Mouse (Mus musculus): ENCODE data around the gene Ntrk3. TPM values are rescaled to one million over a fixed set of nuclear protein-coding genes. Genes with fewer than 3 reads are reported as not detected.
A peak's percentile ranks its signal among the peaks of the same experiment; 100 is the strongest.

Gene Ntrk3
- polyA plus RNA-seq, 1 experiment from 2014 or later = 21.1 TPM

GRCm38 (mm10) chr7:78753752-78754457 lies 16.1 kb upstream of the Ntrk3 start:
- Histone ChIP-seq H3K27me3 (0 out of 2 replicates have a peak, but pooled peaks cover 5% of the 10 kb centered on the region), H3K9me3 (no peaks in the 10 kb centered on the region), H3K36me3 (no peaks in the 10 kb centered on the region), H3K27ac (no peak overlapping the region), H3K9ac (no peak overlapping the region), H3K4me3 (no peak overlapping the region), H3K4me1 (replicated peaks) (0 out of 2 replicates have a peak, but pooled peaks cover 2% of the 10 kb centered on the region), H3K4me2 (no peak overlapping the region)
- no peak for ATAC-seq (ENCODE audit: low FRiP score)
- WGBS = 82% methylated on average over 7 of the region's 7 CpGs

- no peak for ATAC-seq (ENCODE audit: low FRiP score)
- H3K9ac ChIP-seq = no peak overlapping the region
- H3K9me3 ChIP-seq = no peaks in the 10 kb centered on the region
- 0 out of 2 replicates have a peak, but pooled peaks cover 2% of the 10 kb centered on the region for H3K4me1 ChIP-seq (replicated peaks)
- WGBS = 87% methylated on average over 4 of the region's 4 CpGs
- H3K36me3 ChIP-seq = no peaks in the 10 kb centered on the region
- H3K4me3 ChIP-seq = no peak overlapping the region
- H3K27ac ChIP-seq = no peak overlapping the region
- 0 out of 2 replicates have a peak, but pooled peaks cover 5% of the 10 kb centered on the region for H3K27me3 ChIP-seq
- no peak overlapping the region for H3K4me2 ChIP-seq
Observed at GRCm38 (mm10) chr7:78752961-78753360, 15.1 kb upstream of the Ntrk3 start.

GRCm38 (mm10) chr7:78743731-78744385 lies 6.0 kb upstream of the Ntrk3 start:
- H3K4me3 ChIP-seq = no peak overlapping the region
- no peak overlapping the region for H3K9ac ChIP-seq
- H3K9me3 ChIP-seq = no peaks in the 10 kb centered on the region
- no peak overlapping the region for H3K4me2 ChIP-seq
- 63% methylated on average over 5 of the region's 5 CpGs for WGBS
- H3K27me3 ChIP-seq = no peaks in the 10 kb centered on the region
- no peaks in the 10 kb centered on the region for H3K4me1 ChIP-seq (replicated peaks)
- ATAC-seq (ENCODE audit: low FRiP score) = peak; percentile 39; the same call in 1 of the 2 replicates
- H3K36me3 ChIP-seq = no peaks in the 10 kb centered on the region
- no peak overlapping the region; the same call in 1 of the 2 replicates for H3K27ac ChIP-seq

GRCm38 (mm10) chr7:78739351-78740000 lies 1.7 kb upstream of the Ntrk3 start:
- 87% methylated on average over 8 of the region's 8 CpGs for WGBS
- Histone ChIP-seq H3K4me2 (no peak overlapping the region), H3K4me1 (replicated peaks) (no peaks in the 10 kb centered on the region), H3K9me3 (no peaks in the 10 kb centered on the region), H3K9ac (no peak overlapping the region), H3K27ac (no peak overlapping the region), H3K36me3 (no peaks in the 10 kb centered on the region), H3K27me3 (no peaks in the 10 kb centered on the region), H3K4me3 (no peak overlapping the region)
- no peak for ATAC-seq (ENCODE audit: low FRiP score)

GRCm38 (mm10) chr7:78737196-78737595 lies 616 bp downstream of the Ntrk3 start:
- no peak overlapping the region for H3K4me2 ChIP-seq
- H3K4me3 ChIP-seq = no peak overlapping the region
- H3K4me1 ChIP-seq (replicated peaks) = no peaks in the 10 kb centered on the region
- ATAC-seq (ENCODE audit: low FRiP score) = no peak
- no peak overlapping the region for H3K9ac ChIP-seq
- H3K27me3 ChIP-seq = no peaks in the 10 kb centered on the region
- no peak overlapping the region for H3K27ac ChIP-seq
- H3K9me3 ChIP-seq = no peaks in the 10 kb centered on the region
- 91% methylated on average over 6 of the region's 6 CpGs for WGBS
- no peaks in the 10 kb centered on the region for H3K36me3 ChIP-seq

GRCm38 (mm10) chr7:78731391-78731790 lies 6.4 kb downstream of the Ntrk3 start:
- Histone ChIP-seq H3K9ac (no peak overlapping the region), H3K27me3 (no peaks in the 10 kb centered on the region), H3K4me2 (no peak overlapping the region), H3K36me3 (no peaks in the 10 kb centered on the region), H3K4me3 (no peak overlapping the region), H3K4me1 (replicated peaks) (no peaks in the 10 kb centered on the region), H3K27ac (no peak overlapping the region), H3K9me3 (no peaks in the 10 kb centered on the region)
- WGBS = 81% methylated on average over 8 of the region's 8 CpGs
- no peak for ATAC-seq (ENCODE audit: low FRiP score)

GRCm38 (mm10) chr7:78724591-78724990 lies 13.2 kb downstream of the Ntrk3 start:
- no peak overlapping the region for H3K4me2 ChIP-seq
- H3K9me3 ChIP-seq = no peaks in the 10 kb centered on the region
- H3K36me3 ChIP-seq = no peaks in the 10 kb centered on the region
- H3K27ac ChIP-seq = no peak overlapping the region
- no peak overlapping the region for H3K4me3 ChIP-seq
- WGBS = 60% methylated on average over 4 of the region's 4 CpGs
- 0 out of 2 replicates have a peak, but pooled peaks cover 5% of the 10 kb centered on the region for H3K4me1 ChIP-seq (replicated peaks)
- H3K9ac ChIP-seq = no peak overlapping the region
- H3K27me3 ChIP-seq = no peaks in the 10 kb centered on the region
- no peak for ATAC-seq (ENCODE audit: low FRiP score)

- Histone ChIP-seq H3K4me2 (no peak overlapping the region), H3K4me1 (replicated peaks) (0 out of 2 replicates have a peak, but pooled peaks cover 5% of the 10 kb centered on the region), H3K27me3 (no peaks in the 10 kb centered on the region), H3K9me3 (no peaks in the 10 kb centered on the region), H3K36me3 (no peaks in the 10 kb centered on the region), H3K9ac (no peak overlapping the region), H3K27ac (no peak overlapping the region), H3K4me3 (no peak overlapping the region)
- no peak for ATAC-seq (ENCODE audit: low FRiP score)
- 97% methylated on average over 4 of the region's 4 CpGs for WGBS
Observed at GRCm38 (mm10) chr7:78722051-78722450, 15.8 kb downstream of the Ntrk3 start.

GRCm38 (mm10) chr7:78720989-78721816 lies 16.6 kb downstream of the Ntrk3 start:
- WGBS = 92% methylated on average over 9 of the region's 9 CpGs
- no peak for ATAC-seq (ENCODE audit: low FRiP score)
- H3K9ac ChIP-seq = no peak overlapping the region
- H3K4me2 ChIP-seq = no peak overlapping the region
- 0 out of 2 replicates have a peak, but pooled peaks cover 5% of the 10 kb centered on the region for H3K4me1 ChIP-seq (replicated peaks)
- H3K27me3 ChIP-seq = no peaks in the 10 kb centered on the region
- no peaks in the 10 kb centered on the region for H3K36me3 ChIP-seq
- H3K9me3 ChIP-seq = no peaks in the 10 kb centered on the region
- H3K4me3 ChIP-seq = no peak overlapping the region
- no peak overlapping the region for H3K27ac ChIP-seq

- no peak overlapping the region for H3K4me3 ChIP-seq
- H3K36me3 ChIP-seq = no peaks in the 10 kb centered on the region
- H3K27ac ChIP-seq = no peak overlapping the region
- no peaks in the 10 kb centered on the region for H3K9me3 ChIP-seq
- H3K4me2 ChIP-seq = no peak overlapping the region
- 0 out of 2 replicates have a peak, but pooled peaks cover under 1% of the 10 kb centered on the region for H3K4me1 ChIP-seq (replicated peaks)
- ATAC-seq (ENCODE audit: low FRiP score) = no peak
- H3K27me3 ChIP-seq = no peaks in the 10 kb centered on the region
- WGBS = 58% methylated on average over 7 of the region's 7 CpGs
- no peak overlapping the region for H3K9ac ChIP-seq
Observed at GRCm38 (mm10) chr7:78719795-78720460, 17.9 kb downstream of the Ntrk3 start.

- Histone ChIP-seq H3K4me3 (no peak overlapping the region), H3K27ac (no peak overlapping the region), H3K36me3 (no peaks in the 10 kb centered on the region), H3K27me3 (no peaks in the 10 kb centered on the region), H3K9ac (no peak overlapping the region), H3K4me2 (no peak overlapping the region), H3K4me1 (replicated peaks) (no peaks in the 10 kb centered on the region), H3K9me3 (no peaks in the 10 kb centered on the region)
- no peak for ATAC-seq (ENCODE audit: low FRiP score)
- 82% methylated on average over 5 of the region's 5 CpGs for WGBS
Observed at GRCm38 (mm10) chr7:78719117-78719516, 18.7 kb downstream of the Ntrk3 start.
